Mouse (Mus musculus): ENCODE measurements around the gene Lrch1. TPM values are rescaled to one million over a fixed set of nuclear protein-coding genes. Genes with fewer than 3 reads are reported as not detected.

Lrch1 gene
- polyA plus RNA-seq, 1 experiment from 2014 or later, result 10.1 TPM

- ATAC-seq (replicated peaks; ENCODE audit: insufficient number of reproducible peaks, low FRiP score, low TSS enrichment, low read depth) (peak; percentile 83), DNase-seq (ENCODE audit: low spot score) (peak; percentile 25)
- H3K4me1 ChIP-seq (ENCODE audit: control insufficient read depth, insufficient read depth, low read length), result no peaks in the 10 kb centered on the region; the same call in 1 of the 2 replicates
- H3K4me2 ChIP-seq (ENCODE audit: low read depth, low read length), result no peak overlapping the region
- no peak overlapping the region for H3K27ac ChIP-seq (replicated peaks; ENCODE audit: low read depth, low read length)
- no peak overlapping the region for H3K4me3 ChIP-seq (ENCODE audit: low read depth, low read length)
- no peaks in the 10 kb centered on the region for H3K9me3 ChIP-seq (replicated peaks; ENCODE audit: control insufficient read depth, low read length)
- WGBS, result 46% methylated on average over 11 of the region's 11 CpGs
- no peaks in the 10 kb centered on the region for H3K36me3 ChIP-seq (replicated peaks; ENCODE audit: control insufficient read depth, insufficient read depth, low read depth, low read length)
- no peak overlapping the region for H3K9ac ChIP-seq (replicated peaks; ENCODE audit: low read length)
- H3K27me3 ChIP-seq (ENCODE audit: control insufficient read depth, insufficient read depth, low read length), result no peaks in the 10 kb centered on the region
Observed at GRCm38 (mm10) chr14:74926899-74927571, 20.6 kb downstream of the Lrch1 start.

DNA sequence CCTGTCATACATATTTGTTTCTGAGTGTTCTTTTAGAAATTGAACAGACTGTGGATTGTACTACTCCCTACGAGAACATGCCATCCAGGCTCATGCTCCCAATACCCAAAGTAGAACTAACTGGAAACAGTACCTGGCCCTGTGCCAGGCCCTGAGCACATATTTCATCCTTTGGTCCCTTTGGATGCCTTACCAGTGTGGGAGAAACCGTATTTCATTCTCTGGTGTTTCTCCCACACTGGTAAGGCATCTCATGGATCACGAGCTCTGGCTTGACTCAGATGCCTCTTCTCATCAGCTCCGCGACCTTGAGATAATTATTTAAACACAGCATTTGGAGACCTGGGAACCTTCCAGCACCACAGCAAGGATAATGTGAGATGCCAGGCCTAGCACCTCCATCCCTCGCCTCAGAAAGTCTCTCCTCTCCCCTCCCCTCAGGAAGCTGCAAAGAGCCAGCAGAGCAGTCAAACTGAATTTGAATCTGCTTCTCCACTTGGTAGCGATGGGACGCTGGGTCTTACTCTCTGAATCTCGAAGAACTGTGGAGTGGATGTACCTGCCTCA lies 21.6 kb downstream of the Lrch1 start:
- H3K27ac ChIP-seq (replicated peaks; ENCODE audit: low read depth, low read length), result no peak overlapping the region
- no peak overlapping the region for H3K4me3 ChIP-seq (ENCODE audit: low read depth, low read length)
- no peak overlapping the region for H3K9ac ChIP-seq (replicated peaks; ENCODE audit: low read length)
- DNase-seq (ENCODE audit: low spot score) (peak; percentile 13), ATAC-seq (replicated peaks; ENCODE audit: insufficient number of reproducible peaks, low FRiP score, low TSS enrichment, low read depth) (no peak)
- H3K27me3 ChIP-seq (ENCODE audit: control insufficient read depth, insufficient read depth, low read length), result no peaks in the 10 kb centered on the region
- H3K4me2 ChIP-seq (ENCODE audit: low read depth, low read length), result no peak overlapping the region
- no peaks in the 10 kb centered on the region for H3K36me3 ChIP-seq (replicated peaks; ENCODE audit: control insufficient read depth, insufficient read depth, low read depth, low read length)
- H3K9me3 ChIP-seq (replicated peaks; ENCODE audit: control insufficient read depth, low read length), result no peaks in the 10 kb centered on the region
- no peaks in the 10 kb centered on the region; the same call in 1 of the 2 replicates for H3K4me1 ChIP-seq (ENCODE audit: control insufficient read depth, insufficient read depth, low read length)
- 79% methylated on average over 9 of the region's 9 CpGs for WGBS

DNA sequence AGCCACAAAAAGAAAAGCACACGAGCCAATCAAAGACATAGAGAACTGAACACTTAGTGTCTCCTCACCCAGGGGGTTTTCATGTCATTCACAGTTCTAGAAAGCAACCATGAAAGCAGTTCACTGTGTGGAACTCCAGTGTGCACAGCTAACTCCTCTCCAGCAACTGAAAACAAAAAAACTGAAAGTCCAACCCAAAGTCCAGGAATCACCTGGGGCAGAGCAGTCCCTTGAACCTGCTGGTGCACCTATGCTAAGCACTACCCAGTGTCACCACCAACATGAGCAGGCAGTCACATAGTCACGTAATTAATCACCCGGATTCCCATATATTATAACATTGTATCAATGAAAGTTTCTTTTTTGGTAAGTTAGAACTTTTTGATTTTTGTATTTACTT lies 23.2 kb downstream of the Lrch1 start:
- H3K4me2 ChIP-seq (ENCODE audit: low read depth, low read length), result no peak overlapping the region
- no peaks in the 10 kb centered on the region for H3K27me3 ChIP-seq (ENCODE audit: control insufficient read depth, insufficient read depth, low read length)
- H3K4me1 ChIP-seq (ENCODE audit: control insufficient read depth, insufficient read depth, low read length), result no peaks in the 10 kb centered on the region; the same call in 1 of the 2 replicates
- ATAC-seq (replicated peaks; ENCODE audit: insufficient number of reproducible peaks, low FRiP score, low TSS enrichment, low read depth) (no peak), DNase-seq (ENCODE audit: low spot score) (no peak)
- no peak overlapping the region; the same call in 1 of the 2 replicates for H3K9ac ChIP-seq (replicated peaks; ENCODE audit: low read length)
- H3K9me3 ChIP-seq (replicated peaks; ENCODE audit: control insufficient read depth, low read length), result no peaks in the 10 kb centered on the region
- no peak overlapping the region for H3K4me3 ChIP-seq (ENCODE audit: low read depth, low read length)
- H3K36me3 ChIP-seq (replicated peaks; ENCODE audit: control insufficient read depth, insufficient read depth, low read depth, low read length), result no peaks in the 10 kb centered on the region
- no peak overlapping the region for H3K27ac ChIP-seq (replicated peaks; ENCODE audit: low read depth, low read length)
- WGBS, result 84% methylated on average over 3 of the region's 3 CpGs

GRCm38 (mm10) chr14:74924031-74924430 lies 23.6 kb downstream of the Lrch1 start:
- no peaks in the 10 kb centered on the region for H3K9me3 ChIP-seq (replicated peaks; ENCODE audit: control insufficient read depth, low read length)
- ATAC-seq (replicated peaks; ENCODE audit: insufficient number of reproducible peaks, low FRiP score, low TSS enrichment, low read depth) (no peak), DNase-seq (ENCODE audit: low spot score) (no peak)
- no peaks in the 10 kb centered on the region; the same call in 1 of the 2 replicates for H3K4me1 ChIP-seq (ENCODE audit: control insufficient read depth, insufficient read depth, low read length)
- H3K36me3 ChIP-seq (replicated peaks; ENCODE audit: control insufficient read depth, insufficient read depth, low read depth, low read length), result no peaks in the 10 kb centered on the region
- H3K9ac ChIP-seq (replicated peaks; ENCODE audit: low read length), result no peak overlapping the region
- no peak overlapping the region for H3K27ac ChIP-seq (replicated peaks; ENCODE audit: low read depth, low read length)
- WGBS, result 63% methylated on average over 2 of the region's 2 CpGs
- H3K4me2 ChIP-seq (ENCODE audit: low read depth, low read length), result no peak overlapping the region
- no peak overlapping the region for H3K4me3 ChIP-seq (ENCODE audit: low read depth, low read length)
- no peaks in the 10 kb centered on the region for H3K27me3 ChIP-seq (ENCODE audit: control insufficient read depth, insufficient read depth, low read length)

- H3K4me3 ChIP-seq (ENCODE audit: low read depth, low read length), result no peak overlapping the region
- 82% methylated on average over 12 of the region's 12 CpGs for WGBS
- ATAC-seq (replicated peaks; ENCODE audit: insufficient number of reproducible peaks, low FRiP score, low TSS enrichment, low read depth), result no peak
Observed at GRCm38 (mm10) chr14:74922039-74922736, 25.5 kb downstream of the Lrch1 start.

GRCm38 (mm10) chr14:74921471-74921870 lies 26.2 kb downstream of the Lrch1 start:
- H3K4me3 ChIP-seq (ENCODE audit: low read depth, low read length), result no peak overlapping the region
- H3K27ac ChIP-seq (replicated peaks; ENCODE audit: low read depth, low read length), result no peak overlapping the region
- no peaks in the 10 kb centered on the region for H3K9me3 ChIP-seq (replicated peaks; ENCODE audit: control insufficient read depth, low read length)
- H3K27me3 ChIP-seq (ENCODE audit: control insufficient read depth, insufficient read depth, low read length), result no peaks in the 10 kb centered on the region
- H3K4me2 ChIP-seq (ENCODE audit: low read depth, low read length), result no peak overlapping the region
- ATAC-seq (replicated peaks; ENCODE audit: insufficient number of reproducible peaks, low FRiP score, low TSS enrichment, low read depth) (no peak), DNase-seq (ENCODE audit: low spot score) (no peak)
- H3K36me3 ChIP-seq (replicated peaks; ENCODE audit: control insufficient read depth, insufficient read depth, low read depth, low read length), result no peaks in the 10 kb centered on the region
- H3K4me1 ChIP-seq (ENCODE audit: control insufficient read depth, insufficient read depth, low read length), result no peaks in the 10 kb centered on the region; the same call in 1 of the 2 replicates
- WGBS, result 84% methylated on average over 9 of the region's 9 CpGs
- H3K9ac ChIP-seq (replicated peaks; ENCODE audit: low read length), result no peak overlapping the region

More at GRCm38 (mm10) chr14:74922039-74922736, 25.5 kb downstream of the Lrch1 start:
- no peak overlapping the region for H3K4me2 ChIP-seq (ENCODE audit: low read depth, low read length)
- no peaks in the 10 kb centered on the region for H3K27me3 ChIP-seq (ENCODE audit: control insufficient read depth, insufficient read depth, low read length)
- no peaks in the 10 kb centered on the region for H3K9me3 ChIP-seq (replicated peaks; ENCODE audit: control insufficient read depth, low read length)
- H3K36me3 ChIP-seq (replicated peaks; ENCODE audit: control insufficient read depth, insufficient read depth, low read depth, low read length), result no peaks in the 10 kb centered on the region
- H3K27ac ChIP-seq (replicated peaks; ENCODE audit: low read depth, low read length), result no peak overlapping the region
- no peaks in the 10 kb centered on the region; the same call in 1 of the 2 replicates for H3K4me1 ChIP-seq (ENCODE audit: control insufficient read depth, insufficient read depth, low read length)
- H3K9ac ChIP-seq (replicated peaks; ENCODE audit: low read length), result no peak overlapping the region
- DNase-seq (ENCODE audit: low spot score), result no peak

DNA sequence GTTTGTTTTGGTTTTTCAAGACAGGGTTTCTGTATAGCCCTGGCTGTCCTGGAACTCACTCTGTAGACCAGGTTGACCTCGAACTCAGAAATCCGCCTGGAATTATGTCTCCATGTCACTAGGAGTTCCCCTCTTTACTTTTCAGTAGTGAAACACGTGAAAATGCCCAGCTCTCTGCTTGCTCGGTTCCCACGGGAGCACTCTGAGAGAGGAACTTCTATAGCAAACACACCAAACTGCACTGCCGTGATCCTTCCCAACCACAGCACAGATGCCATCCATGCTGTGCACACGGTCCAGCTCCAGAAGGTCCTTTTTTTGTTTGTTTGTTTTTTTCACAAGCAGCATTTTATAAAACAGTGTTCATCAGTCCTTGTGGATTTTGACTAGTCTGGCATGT lies 28.5 kb downstream of the Lrch1 start:
- Histone ChIP-seq H3K4me3 (ENCODE audit: low read depth, low read length) (no peak overlapping the region), H3K4me1 (ENCODE audit: control insufficient read depth, insufficient read depth, low read length) (no peaks in the 10 kb centered on the region; the same call in 1 of the 2 replicates), H3K9me3 (replicated peaks; ENCODE audit: control insufficient read depth, low read length) (no peaks in the 10 kb centered on the region), H3K27me3 (ENCODE audit: control insufficient read depth, insufficient read depth, low read length) (no peaks in the 10 kb centered on the region), H3K9ac (replicated peaks; ENCODE audit: low read length) (no peak overlapping the region), H3K27ac (replicated peaks; ENCODE audit: low read depth, low read length) (no peak overlapping the region), H3K4me2 (ENCODE audit: low read depth, low read length) (no peak overlapping the region), H3K36me3 (replicated peaks; ENCODE audit: control insufficient read depth, insufficient read depth, low read depth, low read length) (no peaks in the 10 kb centered on the region)
- ATAC-seq (replicated peaks; ENCODE audit: insufficient number of reproducible peaks, low FRiP score, low TSS enrichment, low read depth) (no peak), DNase-seq (ENCODE audit: low spot score) (no peak)
- 79% methylated on average over 7 of the region's 7 CpGs for WGBS
